Mouse (Mus musculus) liver (tissue): ENCODE data around the gene Cd300lf.

Experiments used
- DNase-seq: peaks from one replicate; pipeline ENCODE4 v3.0.0-alpha.2; 2020; ENCODE audit warnings: mixed read lengths

Gene Cd300lf

DNA sequence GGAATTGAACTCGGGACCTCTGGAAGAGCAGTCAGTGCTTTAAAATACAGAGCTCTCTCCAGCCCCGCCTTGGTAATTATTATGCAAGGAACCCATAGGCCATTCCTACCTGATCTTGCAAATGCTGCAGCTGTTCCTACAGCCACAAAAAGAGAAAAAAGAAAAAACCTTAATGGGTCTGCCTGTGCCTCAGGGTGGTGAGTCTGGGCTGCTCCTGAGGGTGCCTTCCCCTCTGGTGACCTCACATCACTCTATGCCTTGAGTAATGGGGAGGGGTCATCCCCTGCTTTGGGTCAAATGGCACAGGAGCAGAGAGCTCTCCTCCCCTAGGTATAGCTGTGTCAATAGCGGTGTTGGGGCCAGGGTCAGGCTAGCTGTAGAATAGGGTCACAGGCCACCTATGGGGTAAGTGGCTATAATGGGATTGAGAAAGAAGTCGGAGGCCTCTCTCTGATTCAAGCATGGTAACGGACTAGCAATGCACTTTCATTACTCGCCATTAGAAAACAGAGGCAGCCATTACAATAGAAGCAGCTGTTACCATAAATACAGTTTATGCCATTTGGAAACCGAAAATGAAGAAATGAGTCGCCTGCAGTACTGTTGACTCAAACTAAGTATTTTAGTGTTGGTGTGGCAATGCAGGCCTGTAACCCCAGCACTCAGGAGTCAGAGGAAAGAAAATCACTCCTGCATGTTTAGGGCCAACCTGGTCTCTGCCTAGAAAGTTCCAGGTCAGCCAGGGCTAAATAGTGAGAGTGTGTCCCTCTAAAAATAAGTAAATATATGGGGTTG is 28.8 kb downstream of the Cd300lf start:
- no peak for DNase-seq

GRCm38 (mm10) chr11:115103470-115104413 is 30.1 kb downstream of the Cd300lf start:
- DNase-seq: no peak

DNA sequence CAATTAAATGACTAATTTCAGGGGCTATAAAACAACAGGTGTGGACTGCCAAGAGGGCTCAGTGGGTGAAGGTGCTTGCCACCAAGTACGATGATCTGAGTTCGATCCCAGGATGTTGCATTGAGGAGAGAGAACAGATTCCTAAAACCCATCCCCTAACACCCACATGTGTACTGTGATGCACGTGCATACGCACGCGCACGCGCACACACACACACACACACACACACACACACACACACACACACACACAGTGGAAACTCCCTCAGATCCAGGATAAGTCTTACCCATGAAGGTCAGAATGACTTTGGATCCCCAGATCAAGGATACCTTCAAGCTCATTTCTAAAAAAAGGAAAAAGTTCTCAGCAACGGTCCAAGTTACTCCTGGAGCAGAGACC is 31.7 kb downstream of the Cd300lf start:
- no peak for DNase-seq

DNA sequence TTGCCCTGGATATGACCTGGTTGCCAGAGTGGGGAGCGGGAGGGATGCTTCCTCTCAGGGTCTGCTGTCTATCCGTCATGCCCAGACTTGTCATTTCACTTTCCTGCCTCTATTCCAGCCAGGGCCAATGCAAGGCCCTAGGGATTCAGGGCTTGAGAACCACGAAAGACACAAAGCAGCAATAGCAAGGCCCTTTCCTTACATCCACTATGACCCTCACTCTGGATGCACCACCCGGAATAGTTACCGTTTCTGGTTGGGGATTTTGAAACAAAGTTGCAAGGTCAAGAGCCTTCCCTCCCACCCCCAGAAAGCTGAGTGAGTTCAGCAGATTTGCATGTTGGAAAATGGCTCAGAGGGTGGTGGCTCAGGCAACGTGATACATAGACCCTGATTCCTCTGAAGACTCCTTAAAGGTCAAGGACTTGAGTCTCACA is 32.2 kb downstream of the Cd300lf start:
- DNase-seq: no peak

DNA sequence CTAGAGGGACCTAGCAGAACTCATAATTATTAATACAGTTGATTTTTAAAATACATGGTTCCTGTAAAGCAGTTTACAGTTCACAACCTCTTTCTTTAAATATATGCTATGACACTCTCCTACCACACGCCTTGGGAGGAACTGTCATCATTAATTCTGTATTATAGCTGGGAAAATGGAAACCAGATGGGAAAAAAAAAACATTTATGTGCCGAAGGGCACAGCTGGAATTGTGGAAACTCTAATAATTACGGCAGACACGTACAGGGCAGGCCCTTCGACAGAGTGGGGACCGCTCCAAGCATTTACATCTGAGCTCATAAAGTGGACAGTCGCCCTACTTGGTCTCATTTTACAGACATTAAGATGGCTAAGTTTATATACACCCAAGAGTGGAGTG is 33.1 kb downstream of the Cd300lf start:
- no peak for DNase-seq

- DNase-seq: no peak
Measured at GRCm38 (mm10) chr11:115100032-115100621, 33.7 kb downstream of the Cd300lf start.

GRCm38 (mm10) chr11:115099241-115099840 is 34.5 kb downstream of the Cd300lf start:
- DNase-seq: no peak

- no peak for DNase-seq
Measured at GRCm38 (mm10) chr11:115098203-115098932, 35.4 kb downstream of the Cd300lf start.

GRCm38 (mm10) chr11:115092140-115092539 is 41.7 kb downstream of the Cd300lf start:
- no peak for DNase-seq

DNA sequence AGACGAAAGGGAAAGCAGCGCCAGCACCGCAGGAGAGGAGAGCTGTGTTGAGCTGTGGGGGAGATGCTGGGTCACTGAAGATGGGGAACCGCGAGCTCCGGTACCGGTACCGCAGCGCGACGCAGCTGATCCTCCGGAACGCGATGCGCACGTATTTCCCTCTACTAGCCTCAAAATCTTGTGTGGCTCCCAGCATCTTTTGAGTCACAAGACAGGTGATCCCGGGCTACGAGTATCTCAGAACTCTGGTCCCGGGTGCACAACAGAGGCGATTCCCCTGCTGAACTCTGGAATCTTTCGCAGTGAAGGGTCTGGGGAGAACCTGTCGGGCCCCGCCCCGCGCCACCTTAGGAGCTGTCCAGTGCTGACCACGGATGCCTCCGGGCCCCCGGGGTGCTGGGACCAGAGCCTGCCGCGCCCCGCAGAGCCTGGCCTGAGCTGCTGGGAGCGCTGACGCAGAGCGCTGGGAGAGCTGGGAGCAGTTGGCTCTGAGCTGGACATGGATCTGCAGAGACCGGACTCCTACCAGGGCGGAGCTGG is 42.4 kb downstream of the Cd300lf start, which contains the start of gene Rab37:
Gene Rab37, plus strand, starts transcription at position 70 of the 540 bp plus-strand sequence.
- peak; percentile 42 for DNase-seq

GRCm38 (mm10) chr11:115089853-115090252 is 43.9 kb downstream of the Cd300lf start:
- peak; percentile 16 for DNase-seq

- no peak for DNase-seq
Measured at GRCm38 (mm10) chr11:115086213-115086612, 47.6 kb downstream of the Cd300lf start.

GRCm38 (mm10) chr11:115085064-115085463 is 48.7 kb downstream of the Cd300lf start:
- DNase-seq: no peak

DNA sequence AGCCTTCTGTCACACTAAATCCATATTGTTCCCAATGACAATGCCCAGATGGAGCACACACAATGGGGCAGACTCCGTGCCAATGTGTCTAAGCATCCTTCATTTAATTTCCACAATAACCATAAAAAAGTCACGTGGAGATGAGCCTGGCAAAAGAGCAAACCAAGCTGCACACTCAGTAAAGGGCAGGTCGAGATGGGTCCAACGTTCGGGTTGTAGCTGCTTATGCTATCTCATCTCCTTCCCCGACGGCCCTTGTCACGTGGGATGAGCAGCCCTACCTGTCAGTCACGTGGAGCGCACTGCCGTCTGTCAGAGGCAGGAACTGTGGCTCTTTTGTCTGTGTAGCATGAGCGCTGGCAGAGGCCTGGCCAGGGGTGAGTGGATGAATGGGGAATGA is 49.2 kb downstream of the Cd300lf start:
- DNase-seq: no peak

DNA sequence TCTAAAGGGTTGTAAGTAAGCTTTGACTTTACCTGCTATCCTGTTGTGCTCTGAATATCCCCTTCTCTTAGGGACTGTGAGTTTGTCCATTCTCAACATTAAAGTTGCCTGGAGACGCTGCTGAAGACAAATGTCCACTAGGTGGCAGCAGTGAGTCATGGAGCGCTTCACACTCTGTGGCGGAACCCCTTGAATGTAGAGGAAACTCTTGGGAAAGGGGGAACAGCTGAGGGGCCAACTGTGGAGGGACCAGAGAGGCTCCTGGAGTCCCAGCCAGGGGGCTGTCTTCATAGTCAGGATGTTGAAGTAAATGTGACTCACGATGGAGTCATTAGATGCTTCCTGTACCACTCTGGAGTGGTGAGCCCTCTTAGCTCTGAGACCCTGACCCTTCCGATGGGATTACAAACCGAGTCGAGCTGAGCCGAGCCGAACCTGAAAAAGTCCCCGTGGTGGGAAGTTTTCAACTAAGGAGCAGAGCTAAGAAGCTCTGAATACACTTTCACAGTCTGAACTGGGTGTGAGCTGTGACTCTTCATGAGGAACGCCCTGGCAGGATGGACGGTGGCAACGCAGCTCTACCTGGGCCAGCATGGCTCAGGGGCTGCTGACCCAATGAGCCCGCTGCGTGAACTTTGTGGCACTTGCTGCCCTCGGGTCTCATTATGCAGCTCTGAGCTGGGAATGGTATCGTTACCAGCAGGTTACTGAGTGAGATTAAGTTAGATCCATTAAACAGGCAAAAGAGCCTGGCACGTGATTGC is 50.2 kb downstream of the Cd300lf start:
- peak; percentile 64 for DNase-seq

- DNase-seq: no peak
Measured at GRCm38 (mm10) chr11:115082196-115082595, 51.6 kb downstream of the Cd300lf start.

DNA sequence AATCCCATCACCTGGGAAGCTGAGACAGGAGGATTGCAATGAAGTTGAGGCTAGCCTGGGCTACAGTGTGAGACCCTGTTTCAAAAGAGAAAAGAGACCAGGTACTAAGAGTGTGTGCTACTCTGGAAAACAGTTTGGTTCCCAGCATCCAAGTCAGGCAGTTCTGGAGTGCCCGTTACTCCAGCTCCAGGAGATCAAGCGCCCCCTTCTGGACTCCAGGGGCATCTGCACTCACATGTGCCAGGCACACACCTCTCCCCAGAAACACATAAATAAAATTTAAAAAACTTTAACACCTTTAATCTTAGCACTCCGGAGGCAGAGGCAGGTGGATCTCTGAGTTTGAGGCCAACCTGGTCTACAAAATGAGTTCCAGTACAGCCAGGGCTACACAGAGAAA is 52.4 kb downstream of the Cd300lf start:
- no peak for DNase-seq

GRCm38 (mm10) chr11:115080886-115081285 is 52.9 kb downstream of the Cd300lf start:
- DNase-seq: peak; percentile 36

- DNase-seq: no peak
Measured at GRCm38 (mm10) chr11:115078680-115079079, 55.1 kb downstream of the Cd300lf start.

DNA sequence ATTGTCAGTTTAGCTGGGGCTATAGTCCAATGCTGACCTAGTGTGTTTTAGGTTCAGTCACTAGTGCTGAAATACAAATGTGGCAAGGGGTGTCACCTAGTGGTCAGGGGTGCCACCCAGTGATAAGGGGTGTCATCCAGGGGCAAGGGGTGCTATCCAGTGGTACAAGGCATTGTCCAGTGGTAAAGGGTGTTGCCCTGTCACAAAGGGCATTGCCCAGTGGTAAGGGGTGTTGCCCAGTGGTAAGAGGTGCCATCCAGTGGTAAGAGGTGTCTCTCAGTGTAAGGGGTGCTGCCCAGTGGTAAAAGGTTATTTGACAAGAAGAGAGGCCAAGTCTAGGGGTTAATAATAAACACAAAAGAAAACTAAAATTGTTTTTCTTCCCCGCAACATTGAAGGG is 56.4 kb downstream of the Cd300lf start:
- no peak for DNase-seq

GRCm38 (mm10) chr11:115075859-115076258 is 57.9 kb downstream of the Cd300lf start:
- no peak for DNase-seq
